Mouse (Mus musculus) intestine, postnatal 0 days (tissue): ENCODE measurements around the gene Entpd1. TPM values are rescaled to one million over a fixed set of nuclear protein-coding genes. Genes with fewer than 3 reads are reported as not detected.

Source experiments
- ATAC-seq: fragments of 200-750 bp; cut with Nextera tagmentation; 2 replicates; pipeline ENCODE4 v1.8.0; 2017; ENCODE audit warnings: mild to moderate bottlenecking, moderate TSS enrichment, moderate library complexity
- H3K27ac ChIP-seq: fragments of 300-500 bp; sonication (generic); 2 replicates; pipeline ENCODE4 v1.5.1; 2014; ENCODE audit warnings: mild to moderate bottlenecking, low read depth, low read length, moderate library complexity
- H3K27me3 ChIP-seq: fragments of 300-500 bp; sonication (generic); replicated peaks from 2 replicates; pipeline ENCODE4 v1.6.1; 2014; ENCODE audit warnings: low read length, mixed read lengths; ENCODE audit not compliant: control insufficient read depth, insufficient read depth
- H3K36me3 ChIP-seq: fragments of 300-500 bp; sonication (generic); 2 replicates; pipeline ENCODE4 v1.6.1; 2014; ENCODE audit warnings: mild to moderate bottlenecking, moderate library complexity; ENCODE audit not compliant: control insufficient read depth, insufficient read depth
- H3K4me1 ChIP-seq: fragments of 300-500 bp; sonication (generic); replicated peaks from 2 replicates; pipeline ENCODE4 v1.6.1; 2014; ENCODE audit warnings: antibody characterized with exemption, low read length, mixed read lengths; ENCODE audit not compliant: control insufficient read depth, insufficient read depth
- H3K4me2 ChIP-seq: fragments of 300-500 bp; sonication (generic); replicated peaks from 2 replicates; pipeline ENCODE4 v1.6.1; 2014; ENCODE audit warnings: low read depth, mild to moderate bottlenecking, moderate library complexity
- H3K4me3 ChIP-seq: fragments of 300-500 bp; sonication (generic); 2 replicates; pipeline ENCODE4 v1.5.1; 2014; ENCODE audit warnings: low read depth, low read length
- H3K9ac ChIP-seq: fragments of 300-500 bp; sonication (generic); 2 replicates; pipeline ENCODE4 v1.6.1; 2014; ENCODE audit warnings: mild to moderate bottlenecking, low read depth, low read length
- H3K9me3 ChIP-seq: fragments of 300-500 bp; sonication (generic); 2 replicates; pipeline ENCODE4 v1.6.1; 2016; ENCODE audit warnings: mixed run types; ENCODE audit not compliant: control insufficient read depth
- CTCF ChIP-seq: sonication (generic); IDR thresholded peaks from 2 replicates; pipeline ENCODE4 v1.5.1; 2016; ENCODE audit warnings: low read depth, mild to moderate bottlenecking, control low read depth, antibody characterized with exemption, moderate library complexity
- WGBS: fragments of 180-500 bp; shearing (Covaris S2); extraction: QIAGEN DNeasy Blood & Tissue Kit; methylation state at CpG from one replicate; pipeline ENCODE4 v1.1.7; 2014; 5-methylcytosine and 5-hydroxymethylcytosine counted together
- polyA plus RNA-seq: library from polyadenylated mRNA; unstranded; fragments of >200 nt; fragmentation: Nextera tagmentation; extraction: Ambion mirVana; gene quantifications from 2 replicates; pipeline ENCODE4 v1.2.1, GENCODE M21; 2015

The Entpd1 gene
- polyA plus RNA-seq, 1 experiment from 2014 or later: 6.8 TPM

- Histone ChIP-seq H3K27ac (no peak overlapping the region), H3K36me3 (no peaks in the 10 kb centered on the region), H3K9ac (no peak overlapping the region), H3K27me3 (peaks cover 4% of the 10 kb centered on the region; the same call in 1 of the 2 replicates), H3K9me3 (no peaks in the 10 kb centered on the region), H3K4me1 (0 out of 2 replicates have a peak, but pooled peaks cover 4% of the 10 kb centered on the region), H3K4me2 (peak overlapping the region; percentile 57; the same call in 1 of the 2 replicates), H3K4me3 (no peak overlapping the region)
- ATAC-seq: no peak
- 61% methylated on average over 5 of the region's 5 CpGs for WGBS
- TF ChIP-seq CTCF: no peak
Observed at GRCm38 (mm10) chr19:40658935-40659334, 46.8 kb downstream of the Entpd1 start.

- no peak for TF ChIP-seq CTCF
- WGBS: 16% methylated on average over 16 of the region's 16 CpGs
- ATAC-seq: no peak
Observed at GRCm38 (mm10) chr19:40659651-40660478, 47.7 kb downstream of the Entpd1 start.

GRCm38 (mm10) chr19:40660510-40660909 lies 48.3 kb downstream of the Entpd1 start:
- Histone ChIP-seq H3K27ac (peak overlapping the region; percentile 54), H3K36me3 (no peaks in the 10 kb centered on the region), H3K9ac (peak overlapping the region; percentile 37; the same call in 1 of the 2 replicates), H3K27me3 (peaks cover 4% of the 10 kb centered on the region; the same call in 1 of the 2 replicates), H3K4me3 (peak overlapping the region; percentile 22), H3K4me1 (0 out of 2 replicates have a peak, but pooled peaks cover 4% of the 10 kb centered on the region), H3K4me2 (peak overlapping the region; percentile 57), H3K9me3 (no peaks in the 10 kb centered on the region)
- no peak for TF ChIP-seq CTCF
- no peak for ATAC-seq
- WGBS: 36% methylated on average over 9 of the region's 9 CpGs

More at GRCm38 (mm10) chr19:40659651-40660478, 47.7 kb downstream of the Entpd1 start:
- peaks cover 4% of the 10 kb centered on the region; the same call in 1 of the 2 replicates for H3K27me3 ChIP-seq
- H3K4me1 ChIP-seq: 0 out of 2 replicates have a peak, but pooled peaks cover 4% of the 10 kb centered on the region
- peak overlapping the region; percentile 57 for H3K4me2 ChIP-seq
- peak overlapping the region; percentile 22 for H3K4me3 ChIP-seq
- peak overlapping the region; percentile 54 for H3K27ac ChIP-seq
- H3K9me3 ChIP-seq: no peaks in the 10 kb centered on the region
- no peaks in the 10 kb centered on the region for H3K36me3 ChIP-seq
- peak overlapping the region; percentile 37; the same call in 1 of the 2 replicates for H3K9ac ChIP-seq

- WGBS: 87% methylated on average over 2 of the region's 2 CpGs
- H3K27me3 ChIP-seq: peaks cover 4% of the 10 kb centered on the region; the same call in 1 of the 2 replicates
- ATAC-seq: no peak
- no peaks in the 10 kb centered on the region for H3K9me3 ChIP-seq
- H3K4me1 ChIP-seq: 0 out of 2 replicates have a peak, but pooled peaks cover 4% of the 10 kb centered on the region
- no peaks in the 10 kb centered on the region for H3K36me3 ChIP-seq
- H3K9ac ChIP-seq: no peak overlapping the region
- H3K4me3 ChIP-seq: peak overlapping the region; percentile 22; the same call in 1 of the 2 replicates
- H3K4me2 ChIP-seq: peak overlapping the region; percentile 57
- no peak overlapping the region for H3K27ac ChIP-seq
- no peak for TF ChIP-seq CTCF
Observed at GRCm38 (mm10) chr19:40661108-40661507, 48.9 kb downstream of the Entpd1 start.

- H3K9me3 ChIP-seq: no peaks in the 10 kb centered on the region
- no peaks in the 10 kb centered on the region for H3K36me3 ChIP-seq
- H3K27ac ChIP-seq: no peak overlapping the region
- ATAC-seq: no peak
- no peak overlapping the region for H3K4me2 ChIP-seq
- no peak overlapping the region for H3K9ac ChIP-seq
- 90% methylated on average over 6 of the region's 6 CpGs for WGBS
- 0 out of 2 replicates have a peak, but pooled peaks cover 4% of the 10 kb centered on the region for H3K4me1 ChIP-seq
- H3K27me3 ChIP-seq: peaks cover 4% of the 10 kb centered on the region; the same call in 1 of the 2 replicates
- H3K4me3 ChIP-seq: no peak overlapping the region
- no peak for TF ChIP-seq CTCF
Observed at GRCm38 (mm10) chr19:40661874-40662273, 49.7 kb downstream of the Entpd1 start.

GRCm38 (mm10) chr19:40662727-40663126 lies 50.6 kb downstream of the Entpd1 start:
- Histone ChIP-seq H3K27me3 (peaks cover 4% of the 10 kb centered on the region; the same call in 1 of the 2 replicates), H3K4me2 (no peak overlapping the region), H3K4me1 (0 out of 2 replicates have a peak, but pooled peaks cover 4% of the 10 kb centered on the region), H3K9me3 (no peaks in the 10 kb centered on the region), H3K36me3 (no peaks in the 10 kb centered on the region), H3K27ac (no peak overlapping the region), H3K4me3 (no peak overlapping the region), H3K9ac (no peak overlapping the region)
- 62% methylated on average over 2 of the region's 2 CpGs for WGBS
- no peak for TF ChIP-seq CTCF
- ATAC-seq: no peak
